ENCODE assay signal across 20 mouse cellular contexts in the genomic region with DNA sequence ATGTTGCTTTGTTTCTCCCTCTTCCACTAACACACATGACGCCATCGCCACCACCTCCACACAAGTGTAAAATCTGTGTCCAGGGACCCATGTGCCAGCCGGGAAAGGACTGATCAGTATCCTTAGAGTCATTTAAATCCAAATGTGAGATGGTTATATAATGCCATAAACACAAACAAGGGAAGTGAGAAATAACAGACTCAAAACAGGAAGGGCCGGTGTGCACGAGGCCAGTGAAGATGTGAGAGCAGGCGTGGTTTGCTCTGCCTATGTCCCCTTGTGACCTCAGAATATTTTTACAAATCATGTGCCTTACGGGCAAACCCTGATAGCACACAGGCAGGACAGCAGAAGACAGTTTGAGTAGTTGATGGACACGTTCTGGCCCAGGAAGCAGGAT.
DNase-seq lines count a peak whose midpoint lies in the region; ATAC-seq and TF ChIP-seq lines count a peak whose summit lies in the region.
"Had no signal": no experiment of that assay in that cellular context is flagged by ENCODE, and none has a peak within 500 bp of the region (broad histone marks: within the 10 kb centered on the region; RNA-seq: fewer than 3 reads in every experiment).

No protein-coding gene starts in this region.

- no peak overlapping the region for H3K9ac ChIP-seq in forebrain, postnatal 0 days
- no peak overlapping the region for H3K9ac ChIP-seq in forebrain, embryonic 16.5 days (replicated peaks; ENCODE audit: low read depth, low read length)
- no peak overlapping the region for H3K9ac ChIP-seq in neural tube, embryonic 13.5 days
- H3K9ac ChIP-seq: hindbrain, embryonic 12.5 days; intestine, embryonic 15.5 days had no signal

- no peak for ATAC-seq in forebrain, postnatal 0 days
- no peak for ATAC-seq in forebrain, embryonic 16.5 days
- no peak for ATAC-seq in neural tube, embryonic 13.5 days (ENCODE audit: low read depth)
- ATAC-seq in granulocyte monocyte progenitor cell, adult 5-6 weeks (replicated peaks; ENCODE audit: poor library complexity, severe bottlenecking): peak; percentile 17
- ATAC-seq: hindbrain, embryonic 16.5 days; intestine, embryonic 15.5 days; Patski had no signal

- no peak overlapping the region for H3K4me3 ChIP-seq in forebrain, postnatal 0 days (ENCODE audit: low read depth, low read length)
- no peak overlapping the region for H3K4me3 ChIP-seq in forebrain, embryonic 16.5 days (replicated peaks; ENCODE audit: low read length)
- H3K4me3 ChIP-seq in neural tube, embryonic 13.5 days: no peak overlapping the region
- H3K4me3 ChIP-seq: hindbrain, embryonic 12.5 days; intestine, embryonic 15.5 days had no signal

- no peaks in the 10 kb centered on the region for H3K36me3 ChIP-seq in forebrain, postnatal 0 days (ENCODE audit: insufficient read depth)
- no peaks in the 10 kb centered on the region for H3K36me3 ChIP-seq in forebrain, embryonic 16.5 days (ENCODE audit: control insufficient read depth, insufficient read depth)
- H3K36me3 ChIP-seq in neural tube, embryonic 13.5 days: no peaks in the 10 kb centered on the region
- H3K36me3 ChIP-seq: G1E; hindbrain, embryonic 12.5 days; intestine, embryonic 15.5 days had no signal

- 83% methylated on average over 8 of the region's 8 CpGs for WGBS in forebrain, postnatal 0 days
- 84% methylated on average over 8 of the region's 8 CpGs for WGBS in forebrain, embryonic 16.5 days
- WGBS in neural tube, embryonic 13.5 days: 83% methylated on average over 8 of the region's 8 CpGs

- H3K27ac ChIP-seq in forebrain, postnatal 0 days (ENCODE audit: low read depth, low read length): peak overlapping the region; percentile 81; the same call in 1 of the 2 replicates
- H3K27ac ChIP-seq in forebrain, embryonic 16.5 days (ENCODE audit: low read length): no peak overlapping the region; the same call in 1 of the 2 replicates
- peak overlapping the region; percentile 84 for H3K27ac ChIP-seq in neural tube, embryonic 13.5 days (replicated peaks)
- H3K27ac ChIP-seq: intestine, embryonic 15.5 days had no signal

- H3K27me3 ChIP-seq in forebrain, postnatal 0 days (ENCODE audit: insufficient read depth, low read length): no peaks in the 10 kb centered on the region
- no peaks in the 10 kb centered on the region for H3K27me3 ChIP-seq in forebrain, embryonic 16.5 days (replicated peaks; ENCODE audit: control insufficient read depth, insufficient read depth, low read length)
- H3K27me3 ChIP-seq in neural tube, embryonic 13.5 days: no peaks in the 10 kb centered on the region
- H3K27me3 ChIP-seq: hindbrain, embryonic 12.5 days; intestine, embryonic 15.5 days; Patski had no signal

- DNase-seq in forebrain, postnatal 0 days: no peak
- DNase-seq in neural tube, embryonic 10.5 days (ENCODE audit: extremely low spot score, low spot score): no peak
- DNase-seq in kidney, postnatal 25 days: no peak
- DNase-seq: adrenal gland, postnatal 10 days; adrenal gland, postnatal 36 days; cerebellum, adult 18-20 months; cerebellum, adult 9-10 months; cerebellum, postnatal 14 days; gastrocnemius, postnatal 10 days; gastrocnemius, postnatal 36 days; heart, adult 11 months had no signal

- H3K4me2 ChIP-seq in forebrain, postnatal 0 days (ENCODE audit: low read depth): no peak overlapping the region
- H3K4me2 ChIP-seq in forebrain, embryonic 16.5 days (ENCODE audit: low read length): no peak overlapping the region
- H3K4me2 ChIP-seq in neural tube, embryonic 13.5 days: no peak overlapping the region
- H3K4me2 ChIP-seq: heart, embryonic 11.5 days; hindbrain, embryonic 12.5 days; intestine, embryonic 15.5 days had no signal

- no peak for TF ChIP-seq CTCF in forebrain, postnatal 0 days (IDR thresholded peaks at IDR 0.05; ENCODE audit: low read depth)

- 0 out of 2 replicates have a peak, but pooled peaks cover 10% of the 10 kb centered on the region for H3K4me1 ChIP-seq in forebrain, postnatal 0 days (ENCODE audit: insufficient read depth)
- peaks cover 15% of the 10 kb centered on the region for H3K4me1 ChIP-seq in forebrain, embryonic 16.5 days (replicated peaks; ENCODE audit: control insufficient read depth, insufficient read depth, low read length)
- peaks cover 26% of the 10 kb centered on the region for H3K4me1 ChIP-seq in neural tube, embryonic 13.5 days (replicated peaks)

- no peaks in the 10 kb centered on the region for H3K9me3 ChIP-seq in forebrain, postnatal 0 days (ENCODE audit: low read length)
- no peaks in the 10 kb centered on the region for H3K9me3 ChIP-seq in forebrain, embryonic 16.5 days (ENCODE audit: control insufficient read depth, low read length)
- no peaks in the 10 kb centered on the region for H3K9me3 ChIP-seq in neural tube, embryonic 13.5 days
- H3K9me3 ChIP-seq: G1E; hindbrain, embryonic 12.5 days; intestine, embryonic 15.5 days had no signal
